Mouse (Mus musculus) forebrain, postnatal 0 days (tissue): ENCODE measurements around the gene 1190005I06Rik. TPM values are rescaled to one million over a fixed set of nuclear protein-coding genes. Genes with fewer than 3 reads are reported as not detected.

ENCODE experiments used
- ATAC-seq: fragments of 200-750 bp; cut with Nextera tagmentation; 2 replicates; pipeline ENCODE4 v1.8.0; 2017; ENCODE audit warnings: mild to moderate bottlenecking, moderate library complexity
- DNase-seq: peaks from one replicate; pipeline ENCODE4 v3.0.0-alpha.2; 2015
- H3K27ac ChIP-seq: fragments of 300-500 bp; sonication (generic); 2 replicates; pipeline ENCODE4 v1.5.1; 2014; ENCODE audit warnings: low read depth, mild to moderate bottlenecking, antibody characterized with exemption, low read length, moderate library complexity, mixed read lengths
- H3K27me3 ChIP-seq: fragments of 300-500 bp; sonication (generic); 2 replicates; pipeline ENCODE4 v1.6.1; 2014; ENCODE audit warnings: mild to moderate bottlenecking, low read length, mixed read lengths; ENCODE audit not compliant: insufficient read depth
- H3K36me3 ChIP-seq: fragments of 300-500 bp; sonication (generic); 2 replicates; pipeline ENCODE4 v1.6.1; 2014; ENCODE audit warnings: mild to moderate bottlenecking, moderate library complexity; ENCODE audit not compliant: insufficient read depth
- H3K4me1 ChIP-seq: fragments of 300-500 bp; sonication (generic); 2 replicates; pipeline ENCODE4 v1.6.1; 2014; ENCODE audit warnings: antibody characterized with exemption; ENCODE audit not compliant: insufficient read depth
- H3K4me2 ChIP-seq: fragments of 300-500 bp; sonication (generic); 2 replicates; pipeline ENCODE4 v1.6.1; 2014; ENCODE audit warnings: low read depth, mild to moderate bottlenecking, moderate library complexity
- H3K4me3 ChIP-seq: fragments of 300-500 bp; sonication (generic); 2 replicates; pipeline ENCODE4 v1.5.1; 2014; ENCODE audit warnings: low read depth, low read length, mixed read lengths
- H3K9ac ChIP-seq: fragments of 300-500 bp; sonication (generic); 2 replicates; pipeline ENCODE4 v1.6.1; 2014; ENCODE audit warnings: mild to moderate bottlenecking
- H3K9me3 ChIP-seq: fragments of 300-500 bp; sonication (generic); 2 replicates; pipeline ENCODE4 v1.6.1; 2016; ENCODE audit warnings: low read length
- CTCF ChIP-seq: sonication (generic); IDR thresholded peaks from 2 replicates; pipeline ENCODE4 v1.5.1; 2016; ENCODE audit warnings: antibody characterized with exemption, control low read depth, low read depth
- WGBS: fragments of 180-500 bp; shearing (Covaris S2); extraction: QIAGEN DNeasy Blood & Tissue Kit; methylation state at CpG from one replicate; pipeline ENCODE4 v1.1.7; 2014; 5-methylcytosine and 5-hydroxymethylcytosine counted together
- polyA plus RNA-seq: library from polyadenylated mRNA; unstranded; fragments of >200 nt; fragmentation: Nextera tagmentation; extraction: Ambion mirVana; gene quantifications from 2 replicates; pipeline ENCODE4 v1.2.1, GENCODE M21; 2015
- total RNA-seq: library from RNA; depleted of rRNA; stranded (reverse); fragments of >200 nt; gene quantifications from 2 replicates; pipeline ENCODE4 v1.2.3, GENCODE M21; 2014; rRNA removed

Gene 1190005I06Rik
- total and polyA plus RNA-seq, 2 experiments from 2014 or later: 18.5 to 21.7 TPM

GRCm38 (mm10) chr8:120563851-120564837 lies 83.3 kb downstream of the 1190005I06Rik start:
- 14% methylated on average over 20 of the region's 20 CpGs for WGBS
- Histone ChIP-seq H3K4me3 (no peak overlapping the region), H3K4me2 (0 out of 2 replicates have a peak overlapping the region, but pooled peaks have one; percentile 2), H3K36me3 (peaks cover 28% of the 10 kb centered on the region), H3K9me3 (no peaks in the 10 kb centered on the region), H3K4me1 (peaks cover 19% of the 10 kb centered on the region), H3K9ac (no peak overlapping the region), H3K27ac (peak overlapping the region; percentile 22; the same call in 1 of the 2 replicates), H3K27me3 (no peaks in the 10 kb centered on the region)
- DNase-seq: peak; percentile 70
- TF ChIP-seq CTCF: peak; percentile 40
- peak; percentile 78 for ATAC-seq

- no peak overlapping the region for H3K9ac ChIP-seq
- peak overlapping the region; percentile 60; the same call in 1 of the 2 replicates for H3K27ac ChIP-seq
- H3K4me3 ChIP-seq: no peak overlapping the region
- DNase-seq: no peak
- TF ChIP-seq CTCF: no peak
- peak; percentile 8; the same call in 1 of the 2 replicates for ATAC-seq
- H3K36me3 ChIP-seq: peaks cover 20% of the 10 kb centered on the region
- H3K4me2 ChIP-seq: no peak overlapping the region
- H3K9me3 ChIP-seq: no peaks in the 10 kb centered on the region
- peaks cover 20% of the 10 kb centered on the region for H3K4me1 ChIP-seq
- WGBS: 9% methylated on average over 8 of the region's 8 CpGs
- H3K27me3 ChIP-seq: no peaks in the 10 kb centered on the region
Observed at GRCm38 (mm10) chr8:120563348-120563724, 84.1 kb downstream of the 1190005I06Rik start.

DNA sequence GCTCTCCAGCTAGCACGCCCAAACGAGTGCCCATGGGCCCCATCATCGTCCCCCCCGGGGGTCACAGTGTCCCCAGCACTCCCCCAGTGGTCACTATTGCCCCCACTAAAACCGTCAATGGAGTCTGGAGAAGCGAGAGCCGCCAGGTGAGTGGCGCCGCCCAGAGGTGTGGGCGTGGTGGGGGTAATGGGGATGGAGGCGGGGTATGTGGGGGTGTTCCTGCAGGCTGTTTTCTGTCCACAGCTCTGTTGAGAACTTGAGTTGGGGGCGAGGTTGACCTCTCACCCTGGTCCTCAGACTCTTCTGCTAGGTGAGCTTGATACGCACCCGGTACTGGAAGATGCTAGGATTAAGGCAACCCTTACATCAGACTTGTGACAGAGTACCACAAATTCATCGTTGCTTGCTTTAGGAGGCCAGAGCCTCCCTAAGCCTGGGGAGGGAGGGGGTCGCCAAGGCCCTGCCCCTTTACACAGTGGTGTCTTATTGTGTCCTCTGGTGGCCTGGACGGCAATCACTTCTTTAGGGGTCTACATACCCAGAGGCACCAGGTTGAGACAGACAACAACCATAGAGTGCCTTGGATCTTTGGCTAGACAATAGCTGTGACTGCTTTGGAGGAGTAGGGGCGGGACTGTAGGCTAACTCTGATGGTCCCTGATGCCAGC lies 84.6 kb downstream of the 1190005I06Rik start:
- no peak overlapping the region for H3K4me2 ChIP-seq
- H3K4me1 ChIP-seq: peaks cover 26% of the 10 kb centered on the region
- no peak overlapping the region for H3K4me3 ChIP-seq
- H3K36me3 ChIP-seq: peaks cover 15% of the 10 kb centered on the region
- no peak for ATAC-seq
- peak overlapping the region; percentile 60; the same call in 1 of the 2 replicates for H3K27ac ChIP-seq
- no peak overlapping the region for H3K9ac ChIP-seq
- no peaks in the 10 kb centered on the region for H3K27me3 ChIP-seq
- WGBS: 71% methylated on average over 18 of the region's 18 CpGs
- no peaks in the 10 kb centered on the region for H3K9me3 ChIP-seq
- DNase-seq: no peak
- TF ChIP-seq CTCF: no peak

DNA sequence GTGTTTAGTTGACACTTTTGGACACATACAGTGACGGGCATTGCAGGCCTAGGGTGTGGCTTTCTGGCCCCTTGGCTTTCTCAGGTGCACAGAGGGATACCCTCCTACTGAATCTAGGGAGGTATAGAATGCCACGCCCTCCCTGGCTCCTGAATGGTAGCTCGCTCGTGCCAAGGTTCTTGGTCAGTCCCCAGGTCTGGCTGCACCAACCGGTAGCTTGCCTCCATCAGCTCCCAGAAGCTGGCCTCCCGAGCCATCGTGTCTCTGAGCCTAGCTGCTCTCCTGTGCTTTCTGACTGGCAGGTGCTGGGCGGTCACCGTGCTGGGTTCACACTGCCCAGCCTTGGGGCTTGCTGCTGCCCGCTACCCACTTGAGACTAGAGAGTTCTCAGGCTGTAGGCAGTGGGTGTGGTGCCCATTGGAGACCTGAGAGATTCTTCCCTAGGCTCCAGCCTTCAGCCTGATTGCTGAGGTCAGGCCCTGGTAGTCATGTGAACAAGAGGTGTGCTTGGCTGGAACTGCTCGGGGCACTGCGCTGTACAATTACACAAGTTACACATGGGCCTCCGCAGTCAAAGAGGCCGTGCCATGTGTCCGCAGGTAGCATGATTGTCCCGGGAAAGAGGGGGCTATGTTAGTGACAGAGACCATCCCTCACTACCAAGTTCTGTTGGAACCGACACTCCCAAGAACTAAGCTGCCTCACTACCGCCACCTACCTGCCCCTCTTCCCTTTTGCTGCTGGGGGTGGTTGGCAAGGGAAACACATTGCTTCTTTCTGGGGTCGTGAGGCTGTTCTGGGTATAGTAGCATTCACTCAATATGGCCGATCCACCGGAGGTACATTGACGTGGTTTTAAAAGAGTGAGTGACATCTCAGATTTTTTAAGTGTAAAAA lies 85.6 kb downstream of the 1190005I06Rik start:
- Histone ChIP-seq H3K4me3 (no peak overlapping the region), H3K4me1 (peaks cover 36% of the 10 kb centered on the region), H3K27ac (no peak overlapping the region), H3K9ac (no peak overlapping the region), H3K9me3 (no peaks in the 10 kb centered on the region), H3K4me2 (no peak overlapping the region), H3K36me3 (peaks cover 4% of the 10 kb centered on the region; the same call in 1 of the 2 replicates), H3K27me3 (no peaks in the 10 kb centered on the region)
- TF ChIP-seq CTCF: peak; percentile 70
- ATAC-seq (no peak), DNase-seq (no peak)
- WGBS: 78% methylated on average over 22 of the region's 22 CpGs

DNA sequence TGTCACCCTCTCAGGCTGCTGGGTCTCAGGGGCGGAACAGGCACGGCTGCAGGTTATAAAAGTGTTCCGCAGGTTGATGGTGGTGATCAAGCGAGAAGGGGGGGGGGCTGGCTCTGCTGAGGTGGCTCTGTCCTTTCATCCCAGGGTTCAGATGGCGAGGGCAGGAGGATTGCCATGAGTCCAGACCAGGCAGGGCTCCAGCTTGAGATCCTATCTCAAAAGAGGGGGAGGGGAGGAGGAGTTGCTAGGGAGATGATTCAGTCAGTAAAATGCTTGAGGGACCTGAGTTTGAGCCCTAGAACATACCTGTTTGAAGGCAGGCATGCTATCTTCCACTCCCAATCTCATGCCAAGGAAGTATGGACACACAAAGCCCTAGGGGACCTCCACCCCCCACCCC lies 86.9 kb downstream of the 1190005I06Rik start:
- no peak for DNase-seq
- H3K4me1 ChIP-seq: peaks cover 44% of the 10 kb centered on the region
- H3K27ac ChIP-seq: no peak overlapping the region; the same call in 1 of the 2 replicates
- no peak overlapping the region for H3K4me3 ChIP-seq
- H3K27me3 ChIP-seq: no peaks in the 10 kb centered on the region
- ATAC-seq: no peak
- no peak overlapping the region for H3K4me2 ChIP-seq
- no peak overlapping the region for H3K9ac ChIP-seq
- no peaks in the 10 kb centered on the region for H3K9me3 ChIP-seq
- 84% methylated on average over 5 of the region's 5 CpGs for WGBS
- no peak for TF ChIP-seq CTCF
- no peaks in the 10 kb centered on the region for H3K36me3 ChIP-seq

DNA sequence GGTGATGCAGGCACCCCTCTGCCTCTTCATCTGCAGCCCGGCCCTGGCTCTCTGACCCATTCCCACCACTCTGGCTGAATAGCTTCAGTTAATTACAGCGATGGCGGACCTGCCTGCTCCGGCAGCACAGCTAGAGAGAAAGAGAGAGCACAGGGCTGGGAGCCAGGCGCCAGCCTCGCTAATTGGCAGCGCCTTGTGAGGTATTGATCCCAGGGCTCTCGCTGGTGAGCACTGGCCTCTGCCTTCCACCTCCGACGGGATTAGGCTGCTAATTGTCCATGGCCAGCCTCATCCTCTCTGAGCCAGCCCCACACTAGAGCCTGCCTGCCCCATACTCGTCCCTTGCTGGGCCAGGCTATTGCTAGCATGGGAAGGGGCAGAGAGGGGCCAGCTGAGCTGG lies 87.8 kb downstream of the 1190005I06Rik start:
- H3K9ac ChIP-seq: no peak overlapping the region
- 21% methylated on average over 11 of the region's 11 CpGs for WGBS
- no peak for TF ChIP-seq CTCF
- no peak overlapping the region for H3K4me2 ChIP-seq
- H3K4me1 ChIP-seq: peaks cover 44% of the 10 kb centered on the region
- H3K36me3 ChIP-seq: no peaks in the 10 kb centered on the region
- no peaks in the 10 kb centered on the region for H3K27me3 ChIP-seq
- H3K4me3 ChIP-seq: no peak overlapping the region
- no peak overlapping the region for H3K27ac ChIP-seq
- DNase-seq (peak; percentile 65), ATAC-seq (0 out of 2 replicates have a peak, but pooled peaks have one; percentile 7)
- no peaks in the 10 kb centered on the region for H3K9me3 ChIP-seq

Other genes with a start within 250 kb of the 1190005I06Rik start
- 2.6 and 5.3 TPM in 2 replicates for gene Gins2, start 58.3 kb downstream of the 1190005I06Rik start, total RNA-seq
- gene Gins2, start 58.3 kb downstream of the 1190005I06Rik start, polyA plus RNA-seq: 9.6 and 10.7 TPM in 2 replicates
- gene Gm27021, start 20.4 kb upstream of the 1190005I06Rik start, total RNA-seq: 7.0 and 9.2 TPM in 2 replicates
- gene Gm27021, start 20.4 kb upstream of the 1190005I06Rik start, polyA plus RNA-seq: 12.4 and 14.8 TPM in 2 replicates
- 436 and 703 TPM in 2 replicates for gene Cox4i1, start 20.6 kb upstream of the 1190005I06Rik start, total RNA-seq
- 1,351 and 1,499 TPM in 2 replicates for gene Cox4i1, start 20.6 kb upstream of the 1190005I06Rik start, polyA plus RNA-seq
- 29.1 and 43.7 TPM in 2 replicates for gene Emc8, start 20.9 kb upstream of the 1190005I06Rik start, total RNA-seq
- gene Emc8, start 20.9 kb upstream of the 1190005I06Rik start, polyA plus RNA-seq: 104 and 113 TPM in 2 replicates
- 2.8 and 3.3 TPM in 2 replicates for gene Irf8, start 88.7 kb upstream of the 1190005I06Rik start, total RNA-seq
- gene Irf8, start 88.7 kb upstream of the 1190005I06Rik start, polyA plus RNA-seq: 4.6 and 5.8 TPM in 2 replicates